Mouse (Mus musculus) MEL (cell line): ENCODE data around the gene Gm28035.

Experiments
- CHD1 ChIP-seq: IDR thresholded peaks from 2 replicates; pipeline ENCODE4 v1.6.1; 2012; ENCODE audit warnings: low read depth, mild to moderate bottlenecking, inconsistent platforms, low read length, improper control_type of control experiment
- CTCF ChIP-seq, 3 experiments: IDR thresholded peaks in 2 of 3; conservative IDR thresholded peaks in 1 of 3; 2 replicates each; pipeline ENCODE4 v1.5.1; 2011 to 2012; ENCODE audit warnings: low read length in 3 of 3, low read depth in 2 of 3, mild to moderate bottlenecking in 2 of 3, improper control_type of control experiment in 1 of 3, inconsistent platforms in 1 of 3, mixed read lengths in 1 of 3, moderate library complexity in 1 of 3; ENCODE audit not compliant: control insufficient read depth in 1 of 3, insufficient read depth in 1 of 3, poor library complexity in 1 of 3, severe bottlenecking in 1 of 3
- EP300 ChIP-seq, 2 experiments: IDR thresholded peaks; 2 replicates each; pipeline ENCODE4 v1.6.1; 2011; ENCODE audit warnings: improper control_type of control experiment in 2 of 2, low read length in 2 of 2, low read depth in 1 of 2, mild to moderate bottlenecking in 1 of 2
- GATA1 ChIP-seq: IDR thresholded peaks from 2 replicates; pipeline ENCODE4 v1.6.1; 2011; ENCODE audit warnings: low read depth, low read length, improper control_type of control experiment
- JUND ChIP-seq: IDR thresholded peaks from 2 replicates; pipeline ENCODE4 v1.6.1; 2011; ENCODE audit warnings: low read depth, mild to moderate bottlenecking, improper control_type of control experiment, low read length
- MAZ ChIP-seq: IDR thresholded peaks from 2 replicates; pipeline ENCODE4 v1.6.1; 2012; ENCODE audit warnings: low read depth, mild to moderate bottlenecking, inconsistent platforms, low read length, improper control_type of control experiment
- MEF2A ChIP-seq: IDR thresholded peaks from 2 replicates; pipeline ENCODE4 v1.6.1; 2014; ENCODE audit warnings: low read depth, mild to moderate bottlenecking, inconsistent platforms, low read length, improper control_type of control experiment; ENCODE audit not compliant: poor library complexity, insufficient replicate concordance, severe bottlenecking; ENCODE audit errors: extremely low read depth
- MYC ChIP-seq: IDR thresholded peaks from 2 replicates; pipeline ENCODE4 v1.6.1; 2011; ENCODE audit warnings: low read depth, mild to moderate bottlenecking, low read length, improper control_type of control experiment, moderate library complexity
- POLR2A ChIP-seq, 2 experiments: IDR thresholded peaks; 2 replicates each; pipeline ENCODE4 v1.6.1; 2011 to 2012; ENCODE audit warnings: low read length in 2 of 2, mild to moderate bottlenecking in 2 of 2, control low read depth in 1 of 2, improper control_type of control experiment in 1 of 2, low read depth in 1 of 2, moderate library complexity in 1 of 2; ENCODE audit not compliant: control insufficient read depth in 1 of 2, insufficient read depth in 1 of 2, poor library complexity in 1 of 2
- SMC3 ChIP-seq: IDR thresholded peaks from 2 replicates; pipeline ENCODE4 v1.6.1; 2011; ENCODE audit warnings: low read depth, low read length, improper control_type of control experiment
- TAL1 ChIP-seq: IDR thresholded peaks from 2 replicates; pipeline ENCODE4 v1.6.1; 2012; ENCODE audit warnings: mild to moderate bottlenecking, inconsistent platforms, low read length, moderate library complexity, mixed read lengths
- TCF12 ChIP-seq: IDR thresholded peaks from 2 replicates; pipeline ENCODE4 v1.6.1; 2014; ENCODE audit warnings: low read depth, mild to moderate bottlenecking, inconsistent platforms, low read length, improper control_type of control experiment, moderate library complexity
- USF1 ChIP-seq: IDR thresholded peaks from 2 replicates; pipeline ENCODE4 v1.6.1; 2014; ENCODE audit warnings: low read depth, mild to moderate bottlenecking, inconsistent platforms, low read length, improper control_type of control experiment, moderate library complexity
- ZMIZ1 ChIP-seq: IDR thresholded peaks from 2 replicates; pipeline ENCODE4 v1.6.1; 2012; ENCODE audit warnings: low read depth, mild to moderate bottlenecking, inconsistent platforms, low read length, improper control_type of control experiment, moderate library complexity

DNA sequence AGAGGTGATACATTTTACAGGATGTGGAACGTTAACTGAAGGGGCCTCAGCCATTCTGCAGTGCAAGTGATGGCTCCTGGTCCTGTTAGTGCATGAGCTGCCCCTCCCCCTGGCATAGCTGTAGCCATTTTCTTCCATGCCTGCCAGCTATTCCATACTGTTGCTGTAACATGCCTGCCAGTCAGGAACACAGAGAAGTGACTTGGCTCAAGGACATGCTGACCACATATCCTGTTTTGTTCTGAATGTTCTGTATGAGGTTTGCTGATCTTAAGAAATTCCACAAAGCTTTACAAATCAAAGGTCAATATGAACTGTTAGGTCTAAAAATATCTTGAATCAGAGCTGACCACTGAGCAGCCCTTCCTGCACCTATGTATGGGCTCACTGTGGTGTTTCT lies 27.4 kb upstream of the Gm28035 start:
- TF ChIP-seq CHD1 = no peak
- TF ChIP-seq GATA1 = no peak
- TF ChIP-seq MAZ = no peak
- TF ChIP-seq MEF2A = no peak
- no peak for TF ChIP-seq USF1
- TF ChIP-seq TCF12 = no peak
- TF ChIP-seq ZMIZ1 = no peak
- no peak for TF ChIP-seq CTCF (IDR thresholded peaks at IDR 0.05 in 2 of 3, conservative IDR thresholded peaks at IDR 0.05 in 1 of 3; ENCODE audit: control insufficient read depth in 1 of 3, insufficient read depth in 1 of 3, low read depth in 2 of 3, low read length in 3 of 3, poor library complexity in 1 of 3, severe bottlenecking in 1 of 3)
- TF ChIP-seq POLR2A (IDR thresholded peaks at IDR 0.05; ENCODE audit: control insufficient read depth in 1 of 2, insufficient read depth in 1 of 2, low read depth in 1 of 2, low read length in 2 of 2, poor library complexity in 1 of 2) = no peak
- no peak for TF ChIP-seq TAL1
- no peak for TF ChIP-seq MYC
- no peak for TF ChIP-seq JUND
- TF ChIP-seq EP300 (IDR thresholded peaks at IDR 0.05; ENCODE audit: low read depth in 1 of 2, low read length in 2 of 2) = no peak
- no peak for TF ChIP-seq SMC3
